Mouse (Mus musculus): Measurements from ENCODE around the gene Ablim1. TPM values are rescaled to one million over a fixed set of nuclear protein-coding genes. Genes with fewer than 3 reads are reported as not detected.

Ablim1 gene
- polyA plus RNA-seq, 1 experiment from 2014 or later = 48.0 TPM

DNA sequence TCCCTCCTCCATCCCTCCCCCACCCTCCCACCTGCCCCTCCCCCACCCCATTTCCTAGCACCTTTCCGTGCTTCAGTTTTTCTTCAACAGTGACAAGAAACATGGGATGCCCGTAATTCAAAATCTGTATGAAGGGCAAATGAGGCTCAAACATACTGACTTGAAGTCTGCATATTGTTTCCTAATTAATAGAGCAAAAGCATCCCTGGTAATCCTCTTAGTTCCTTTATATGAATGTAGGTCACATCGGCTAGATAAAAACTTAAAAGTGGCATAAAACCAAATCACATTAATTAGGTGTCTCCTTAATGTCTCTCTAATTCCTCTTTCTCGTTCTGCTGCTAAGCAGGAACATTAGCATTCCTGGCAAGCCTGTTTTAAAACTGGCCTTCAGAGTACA, 83.7 kb downstream of the Ablim1 start:
- Histone ChIP-seq H3K36me3 (no peaks in the 10 kb centered on the region), H3K9ac (no peak overlapping the region), H3K27ac (replicated peaks) (no peak overlapping the region), H3K4me1 (replicated peaks) (no peaks in the 10 kb centered on the region), H3K4me3 (no peak overlapping the region), H3K27me3 (no peaks in the 10 kb centered on the region), H3K4me2 (no peak overlapping the region), H3K9me3 (no peaks in the 10 kb centered on the region)
- 74% methylated on average over 4 of the region's 4 CpGs for WGBS
- no peak for ATAC-seq (ENCODE audit: low read depth)

DNA sequence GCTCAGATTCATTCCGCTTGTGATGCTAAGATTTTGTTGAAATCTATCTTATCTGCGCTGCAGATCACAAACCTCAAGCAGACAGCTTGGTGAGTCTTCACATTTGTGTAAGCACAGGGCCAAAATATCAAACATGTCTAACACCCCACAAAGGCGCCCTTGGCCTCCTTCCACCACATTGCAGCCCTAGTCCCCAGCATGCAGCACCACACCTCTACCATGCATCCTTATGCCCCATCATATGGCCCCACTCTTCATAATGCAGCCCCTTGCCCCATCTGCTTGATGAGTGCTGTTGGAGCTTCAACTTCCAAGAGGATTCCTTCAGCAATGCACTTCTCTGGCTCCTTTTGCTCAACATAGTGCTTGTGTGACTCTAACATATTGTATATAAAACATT, 85.6 kb downstream of the Ablim1 start:
- Histone ChIP-seq H3K4me3 (no peak overlapping the region), H3K9ac (no peak overlapping the region), H3K36me3 (no peaks in the 10 kb centered on the region), H3K4me1 (replicated peaks) (no peaks in the 10 kb centered on the region), H3K9me3 (no peaks in the 10 kb centered on the region), H3K4me2 (no peak overlapping the region), H3K27me3 (no peaks in the 10 kb centered on the region), H3K27ac (replicated peaks) (no peak overlapping the region)
- ATAC-seq (ENCODE audit: low read depth) = no peak
- WGBS = 96% methylated on average over 3 of the region's 3 CpGs

DNA sequence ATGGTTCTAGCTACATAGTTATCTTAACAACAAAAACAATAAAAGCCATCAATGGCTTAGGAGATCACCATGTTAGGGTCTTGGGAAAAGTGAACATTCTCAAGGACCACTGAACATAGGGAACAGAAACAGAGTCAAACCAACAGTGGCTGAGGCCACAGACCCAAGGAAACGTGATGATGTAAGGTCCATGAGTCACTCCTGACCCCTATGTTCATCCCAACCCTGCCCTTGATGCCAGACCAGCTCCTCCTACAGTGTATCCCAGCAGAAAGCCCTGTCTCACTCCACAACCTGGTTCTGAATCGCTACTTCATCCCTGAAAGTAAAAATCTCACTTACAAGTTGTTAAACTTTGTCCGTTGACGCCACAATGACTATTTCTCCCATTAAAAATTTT, 86.1 kb downstream of the Ablim1 start:
- ATAC-seq (ENCODE audit: low read depth) = no peak
- Histone ChIP-seq H3K4me3 (no peak overlapping the region), H3K4me1 (replicated peaks) (0 out of 2 replicates have a peak, but pooled peaks cover 5% of the 10 kb centered on the region), H3K9ac (no peak overlapping the region), H3K4me2 (no peak overlapping the region), H3K27ac (replicated peaks) (no peak overlapping the region), H3K27me3 (no peaks in the 10 kb centered on the region), H3K9me3 (no peaks in the 10 kb centered on the region), H3K36me3 (no peaks in the 10 kb centered on the region)
- 90% methylated on average over 4 of the region's 4 CpGs for WGBS

DNA sequence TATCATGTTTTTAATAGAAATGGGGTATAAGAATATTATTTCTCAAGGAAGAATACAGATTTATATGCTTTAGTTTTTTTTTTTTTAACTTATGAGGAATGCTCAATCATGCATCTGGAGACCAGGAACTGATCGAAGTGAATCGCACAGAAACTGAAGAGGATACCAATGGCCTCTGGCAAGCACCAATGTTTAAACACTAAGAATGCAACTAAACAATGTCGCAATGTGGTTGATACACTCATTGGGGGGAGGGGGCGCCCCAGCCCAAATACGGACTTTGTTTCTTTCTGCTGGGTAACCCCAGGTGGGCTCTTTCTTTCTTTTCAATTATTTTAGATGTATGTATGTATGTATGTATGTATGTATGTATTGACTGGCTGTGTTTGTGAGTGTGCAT, 90.3 kb downstream of the Ablim1 start:
- no peak for ATAC-seq (ENCODE audit: low read depth)
- Histone ChIP-seq H3K4me2 (no peak overlapping the region), H3K9me3 (no peaks in the 10 kb centered on the region), H3K4me1 (replicated peaks) (peaks cover 20% of the 10 kb centered on the region), H3K27ac (replicated peaks) (no peak overlapping the region), H3K27me3 (no peaks in the 10 kb centered on the region), H3K36me3 (no peaks in the 10 kb centered on the region), H3K4me3 (no peak overlapping the region), H3K9ac (no peak overlapping the region)
- 91% methylated on average over 5 of the region's 5 CpGs for WGBS

DNA sequence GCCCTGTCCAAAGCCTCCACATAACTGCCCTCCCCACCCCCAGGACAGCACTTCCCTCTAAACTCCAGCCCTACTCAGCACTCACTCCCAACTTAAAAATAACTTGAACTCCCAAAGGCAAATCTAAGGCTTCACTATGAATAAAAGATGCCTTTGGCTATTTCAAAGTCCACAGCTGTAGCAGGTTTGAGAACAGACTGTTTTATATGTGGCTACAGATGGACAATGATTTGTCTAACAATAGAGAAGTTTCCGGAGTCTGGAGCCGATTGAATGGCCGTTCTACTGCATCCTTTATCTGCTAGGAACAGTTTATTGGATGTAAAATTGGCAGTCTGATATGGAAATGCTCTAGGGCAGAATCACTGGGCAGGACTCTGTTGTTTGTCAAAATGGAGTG, 91.0 kb downstream of the Ablim1 start:
- 59% methylated on average over 3 of the region's 3 CpGs for WGBS
- no peaks in the 10 kb centered on the region for H3K27me3 ChIP-seq
- H3K27ac ChIP-seq (replicated peaks) = no peak overlapping the region
- no peaks in the 10 kb centered on the region for H3K36me3 ChIP-seq
- no peaks in the 10 kb centered on the region for H3K9me3 ChIP-seq
- ATAC-seq (ENCODE audit: low read depth) = no peak
- H3K4me2 ChIP-seq = no peak overlapping the region
- H3K4me1 ChIP-seq (replicated peaks) = peaks cover 20% of the 10 kb centered on the region
- H3K4me3 ChIP-seq = no peak overlapping the region
- H3K9ac ChIP-seq = no peak overlapping the region

DNA sequence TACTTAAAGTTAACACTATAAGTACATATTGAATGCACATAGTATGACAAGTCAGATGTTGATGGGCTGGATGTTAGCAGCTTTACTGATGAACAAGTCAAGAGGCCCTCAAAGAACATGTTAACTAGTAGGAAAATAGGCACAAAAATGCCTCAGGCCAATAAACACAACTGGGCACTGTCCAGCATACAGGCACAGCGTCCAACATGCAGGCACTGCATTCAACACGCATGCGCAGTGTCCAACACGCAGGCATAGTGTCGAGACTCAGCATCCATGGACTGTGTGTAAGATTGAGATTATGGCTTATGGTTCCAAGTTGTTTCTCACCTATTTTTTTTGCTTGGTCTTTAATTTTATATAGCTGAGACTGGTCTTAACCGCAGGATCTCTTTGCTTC, 92.1 kb downstream of the Ablim1 start:
- Histone ChIP-seq H3K9me3 (no peaks in the 10 kb centered on the region), H3K9ac (no peak overlapping the region), H3K27ac (replicated peaks) (no peak overlapping the region), H3K4me1 (replicated peaks) (peaks cover 20% of the 10 kb centered on the region), H3K4me3 (no peak overlapping the region), H3K36me3 (no peaks in the 10 kb centered on the region), H3K27me3 (no peaks in the 10 kb centered on the region), H3K4me2 (no peak overlapping the region)
- no peak for ATAC-seq (ENCODE audit: low read depth)
- 95% methylated on average over 6 of the region's 6 CpGs for WGBS

DNA sequence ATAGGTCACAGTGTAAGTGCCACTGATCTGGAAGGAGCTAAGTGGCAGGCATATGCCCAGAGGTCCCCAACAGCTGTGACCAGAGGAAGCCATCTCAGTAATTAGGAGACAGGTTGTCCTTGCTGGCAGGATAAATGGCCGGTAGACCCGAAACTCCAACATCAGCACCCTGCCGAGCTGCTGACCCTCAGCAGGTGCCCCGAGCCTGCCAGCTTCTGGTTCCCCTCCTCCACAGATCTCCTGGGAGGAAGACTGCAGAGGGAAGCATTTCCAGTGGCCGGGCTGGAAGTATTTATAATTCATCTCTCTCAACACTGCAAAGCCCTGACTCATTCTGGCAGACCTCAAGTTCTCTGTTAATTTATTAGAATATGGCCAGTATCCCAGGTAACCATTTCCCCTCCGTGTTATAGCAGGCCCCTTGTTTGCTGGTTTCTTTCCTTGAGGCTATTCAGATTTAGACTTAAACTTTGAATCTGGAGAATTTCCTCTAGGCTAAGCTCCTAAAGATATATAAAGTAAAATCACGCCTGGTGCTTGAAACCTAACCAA, 93.0 kb downstream of the Ablim1 start:
- 43% methylated on average over 7 of the region's 7 CpGs for whole genome bisulfite sequencing
- H3K27ac ChIP-seq (replicated peaks) = peak overlapping the region; percentile 42; the same call in 1 of the 2 replicates
- no peak for ATAC-seq (ENCODE audit: low read depth)

DNA sequence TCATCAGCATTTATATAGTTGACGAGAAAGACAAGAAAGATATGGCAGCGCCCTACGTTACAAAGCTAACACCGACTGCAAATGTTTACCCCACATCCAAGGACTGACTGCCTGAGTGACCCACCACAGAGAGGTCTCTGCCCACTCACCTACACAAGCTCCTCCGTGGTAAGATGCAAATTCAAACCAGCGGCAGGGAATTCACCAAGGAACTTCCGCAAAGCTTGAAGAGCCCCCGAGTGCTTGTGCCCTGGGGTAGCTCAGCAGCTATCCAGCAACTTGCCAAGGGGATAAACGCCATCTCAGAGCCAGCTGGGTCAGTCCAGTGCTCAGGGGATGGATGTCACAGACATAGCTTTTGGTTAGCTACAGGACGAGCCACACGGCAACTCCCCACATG, 95.0 kb downstream of the Ablim1 start:
- Histone ChIP-seq H3K27ac (replicated peaks) (no peak overlapping the region), H3K4me3 (no peak overlapping the region), H3K9ac (no peak overlapping the region), H3K4me1 (replicated peaks) (peaks cover 20% of the 10 kb centered on the region), H3K36me3 (no peaks in the 10 kb centered on the region), H3K4me2 (0 out of 2 replicates have a peak overlapping the region, but pooled peaks have one; percentile 1), H3K9me3 (no peaks in the 10 kb centered on the region), H3K27me3 (no peaks in the 10 kb centered on the region)
- ATAC-seq (ENCODE audit: low read depth) = no peak
- 73% methylated on average over 11 of the region's 11 CpGs for WGBS

More for the DNA sequence above, 93.0 kb downstream of the Ablim1 start:
- H3K9me3 ChIP-seq = no peaks in the 10 kb centered on the region
- H3K27me3 ChIP-seq = no peaks in the 10 kb centered on the region
- no peak overlapping the region for H3K9ac ChIP-seq
- H3K4me1 ChIP-seq (replicated peaks) = peaks cover 20% of the 10 kb centered on the region
- no peak overlapping the region for H3K4me2 ChIP-seq
- no peaks in the 10 kb centered on the region for H3K36me3 ChIP-seq
- H3K4me3 ChIP-seq = no peak overlapping the region

DNA sequence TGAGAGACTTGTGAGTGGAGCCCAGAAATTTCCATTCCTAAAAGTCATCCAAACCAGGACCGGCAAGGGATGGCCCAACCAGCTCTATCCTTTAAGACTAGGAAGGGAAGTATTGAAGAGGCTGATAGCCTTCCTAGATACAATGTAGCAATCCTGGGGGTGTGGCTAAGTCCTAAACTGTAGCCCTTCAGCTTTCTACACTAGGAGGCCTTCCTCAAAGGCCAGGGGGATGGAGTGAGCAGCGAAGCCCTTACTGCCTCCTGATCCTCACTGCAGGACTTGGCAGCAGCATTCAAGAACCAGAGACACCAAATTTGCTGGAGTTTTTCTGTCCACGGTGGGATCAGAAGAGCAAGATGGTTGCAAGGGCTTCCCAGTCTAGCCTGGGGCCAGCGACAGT, 97.6 kb downstream of the Ablim1 start:
- no peaks in the 10 kb centered on the region for H3K36me3 ChIP-seq
- H3K4me3 ChIP-seq = no peak overlapping the region
- no peaks in the 10 kb centered on the region for H3K9me3 ChIP-seq
- no peaks in the 10 kb centered on the region for H3K27me3 ChIP-seq
- no peak overlapping the region for H3K9ac ChIP-seq
- peaks cover 14% of the 10 kb centered on the region for H3K4me1 ChIP-seq (replicated peaks)
- no peak overlapping the region for H3K4me2 ChIP-seq
- no peak for ATAC-seq (ENCODE audit: low read depth)
- WGBS = 72% methylated on average over 4 of the region's 4 CpGs
- H3K27ac ChIP-seq (replicated peaks) = no peak overlapping the region

DNA sequence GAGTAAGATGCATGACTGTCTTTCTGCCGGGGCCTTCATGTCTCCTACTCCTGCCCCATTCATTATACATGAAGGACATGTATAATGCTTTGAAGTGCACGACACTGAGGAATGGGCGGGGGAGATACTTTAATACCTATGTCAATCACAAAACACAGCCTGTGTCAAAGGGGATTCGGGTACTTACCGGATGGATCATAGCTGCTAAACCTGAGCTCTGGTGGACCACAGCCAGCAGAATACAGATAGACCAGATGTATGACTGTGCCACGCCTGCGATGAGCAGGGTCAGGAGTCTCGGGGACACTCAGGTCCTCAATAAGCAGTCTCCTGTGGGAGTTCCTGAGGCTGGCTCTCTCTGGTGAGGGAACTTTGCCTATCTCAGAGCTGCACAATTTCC, 99.2 kb downstream of the Ablim1 start:
- Histone ChIP-seq H3K4me1 (replicated peaks) (peaks cover 2% of the 10 kb centered on the region; the same call in 1 of the 2 replicates), H3K27me3 (no peaks in the 10 kb centered on the region), H3K4me3 (no peak overlapping the region), H3K4me2 (no peak overlapping the region), H3K9me3 (no peaks in the 10 kb centered on the region), H3K36me3 (no peaks in the 10 kb centered on the region), H3K27ac (replicated peaks) (no peak overlapping the region), H3K9ac (no peak overlapping the region)
- ATAC-seq (ENCODE audit: low read depth) = no peak
- 85% methylated on average over 8 of the region's 8 CpGs for WGBS

DNA sequence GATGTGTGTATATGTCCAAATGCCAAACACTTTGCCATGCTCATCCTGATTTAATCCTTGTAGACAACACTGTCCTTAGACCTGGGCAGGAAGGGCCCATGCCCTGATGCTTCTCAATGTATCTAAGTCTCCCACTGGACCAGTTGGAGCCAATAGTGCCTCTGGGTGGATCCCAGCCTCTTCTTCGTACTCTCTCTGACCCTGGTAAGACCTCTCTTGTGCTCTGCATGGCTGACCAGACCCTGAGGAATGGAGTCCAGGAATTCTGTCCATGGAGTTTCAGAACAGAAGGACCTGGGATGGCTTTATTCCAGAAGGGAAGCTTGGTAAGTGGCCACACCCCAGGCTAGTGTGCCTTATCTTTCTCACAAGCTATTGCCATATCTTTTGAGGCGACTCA, 102.3 kb downstream of the Ablim1 start:
- Histone ChIP-seq H3K4me1 (replicated peaks) (no peaks in the 10 kb centered on the region), H3K9me3 (no peaks in the 10 kb centered on the region), H3K27ac (replicated peaks) (no peak overlapping the region), H3K4me3 (no peak overlapping the region), H3K4me2 (no peak overlapping the region), H3K27me3 (no peaks in the 10 kb centered on the region), H3K36me3 (no peaks in the 10 kb centered on the region), H3K9ac (no peak overlapping the region)
- WGBS = 94% methylated on average over 2 of the region's 2 CpGs
- no peak for ATAC-seq (ENCODE audit: low read depth)

DNA sequence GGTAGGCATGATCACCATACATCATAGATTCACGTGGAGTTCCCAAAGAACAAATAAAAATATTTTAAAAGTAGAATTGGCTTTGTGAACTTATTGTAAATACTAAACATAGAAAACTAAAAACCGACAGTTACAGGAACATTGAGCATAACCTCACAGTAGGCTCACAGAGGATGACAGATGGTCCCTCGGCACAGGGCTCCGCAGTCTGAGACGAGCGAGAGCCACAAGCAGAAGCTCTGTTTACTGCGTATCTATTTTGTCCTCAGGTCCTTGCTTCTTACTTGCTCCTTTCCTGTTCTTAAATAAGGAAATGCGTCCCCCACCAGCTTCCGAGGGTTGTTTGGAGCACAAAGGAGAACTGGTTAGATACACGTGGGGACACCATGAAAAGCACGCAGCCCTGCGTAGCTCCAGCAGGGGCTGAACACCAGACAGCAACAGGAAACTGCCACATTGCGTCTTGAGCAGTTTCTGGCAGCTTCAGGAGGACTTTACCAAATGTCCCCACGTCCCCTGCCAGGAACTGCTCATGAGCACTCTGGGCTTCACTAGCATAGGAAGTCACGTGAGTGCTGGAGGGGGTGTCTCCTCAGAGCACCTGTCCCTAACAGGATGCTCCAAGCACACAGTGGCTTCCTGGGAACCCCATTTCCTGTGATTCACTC, 103.1 kb downstream of the Ablim1 start:
- no peak for ATAC-seq (ENCODE audit: low read depth)
- H3K27me3 ChIP-seq = no peaks in the 10 kb centered on the region
- H3K9ac ChIP-seq = no peak overlapping the region
- H3K4me2 ChIP-seq = no peak overlapping the region
- H3K4me1 ChIP-seq (replicated peaks) = 0 out of 2 replicates have a peak, but pooled peaks cover 3% of the 10 kb centered on the region
- H3K4me3 ChIP-seq = no peak overlapping the region
- 79% methylated on average over 15 of the region's 15 CpGs for WGBS
- no peak overlapping the region for H3K27ac ChIP-seq (replicated peaks)
- no peaks in the 10 kb centered on the region for H3K36me3 ChIP-seq
- no peaks in the 10 kb centered on the region for H3K9me3 ChIP-seq

DNA sequence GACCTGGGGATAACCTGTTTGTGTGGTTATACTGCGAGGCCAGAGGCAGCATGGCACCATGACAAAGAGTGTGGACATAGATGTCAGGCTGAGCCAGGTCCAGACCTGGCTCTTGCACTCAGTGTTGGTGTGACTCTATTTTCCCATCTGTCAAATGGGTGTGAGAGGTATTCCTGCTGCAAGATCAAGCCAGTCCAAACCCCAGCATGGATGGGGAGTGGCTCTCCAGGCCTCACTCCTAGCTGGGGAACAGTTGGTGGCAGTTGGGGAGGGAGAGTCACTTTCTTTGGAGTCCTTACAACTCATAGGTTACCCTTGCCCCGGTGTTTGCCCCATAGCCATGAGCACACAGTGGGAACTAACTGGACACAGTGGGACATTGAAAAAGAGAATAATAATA, 103.8 kb downstream of the Ablim1 start:
- H3K4me1 ChIP-seq (replicated peaks) = 0 out of 2 replicates have a peak, but pooled peaks cover 3% of the 10 kb centered on the region
- WGBS = 93% methylated on average over 2 of the region's 2 CpGs
- no peak overlapping the region for H3K9ac ChIP-seq
- H3K9me3 ChIP-seq = no peaks in the 10 kb centered on the region
- ATAC-seq (ENCODE audit: low read depth) = no peak
- H3K27ac ChIP-seq (replicated peaks) = no peak overlapping the region
- H3K36me3 ChIP-seq = no peaks in the 10 kb centered on the region
- no peak overlapping the region for H3K4me2 ChIP-seq
- H3K27me3 ChIP-seq = no peaks in the 10 kb centered on the region
- H3K4me3 ChIP-seq = no peak overlapping the region
